Mouse (Mus musculus) urinary bladder, postnatal 10 days (tissue): ENCODE results near the gene Zc3h7b.
"Not testable (repeated sequence)": the region's sequence is repeated elsewhere in the genome, so short reads cannot be mapped to it uniquely, and the experiment has no call there.

Experiments
- DNase-seq: peaks from one replicate; pipeline ENCODE4 v3.0.0; 2022; ENCODE audit warnings: low spot score

Gene Zc3h7b

GRCm38 (mm10) chr15:81739924-81740323 is 4.9 kb upstream of the Zc3h7b start:
- DNase-seq = no peak

GRCm38 (mm10) chr15:81742368-81742767 is 2.5 kb upstream of the Zc3h7b start:
- DNase-seq = not testable (repeated sequence)

- DNase-seq = no peak
Observed at GRCm38 (mm10) chr15:81745601-81746114, 801 bp downstream of the Zc3h7b start.

- DNase-seq = no peak
Observed at GRCm38 (mm10) chr15:81749742-81750141, 4.9 kb downstream of the Zc3h7b start.

GRCm38 (mm10) chr15:81753669-81754068 is 8.8 kb downstream of the Zc3h7b start:
- no peak for DNase-seq

- no peak for DNase-seq
Observed at GRCm38 (mm10) chr15:81758701-81759100, 13.8 kb downstream of the Zc3h7b start.

- no peak for DNase-seq
Observed at GRCm38 (mm10) chr15:81759542-81759941, 14.7 kb downstream of the Zc3h7b start.

GRCm38 (mm10) chr15:81760361-81761079 is 15.7 kb downstream of the Zc3h7b start:
- no peak for DNase-seq

GRCm38 (mm10) chr15:81761381-81761780 is 16.5 kb downstream of the Zc3h7b start:
- DNase-seq = no peak

- DNase-seq = no peak
Observed at GRCm38 (mm10) chr15:81761959-81762358, 17.1 kb downstream of the Zc3h7b start.

- no peak for DNase-seq
Observed at GRCm38 (mm10) chr15:81764573-81764972, 19.7 kb downstream of the Zc3h7b start.

- DNase-seq = no peak
Observed at GRCm38 (mm10) chr15:81765651-81766050, 20.8 kb downstream of the Zc3h7b start.

- DNase-seq = no peak
Observed at GRCm38 (mm10) chr15:81766439-81766838, 21.6 kb downstream of the Zc3h7b start.

- no peak for DNase-seq
Observed at GRCm38 (mm10) chr15:81769037-81769436, 24.2 kb downstream of the Zc3h7b start.

- DNase-seq = no peak
Observed at GRCm38 (mm10) chr15:81772431-81773120, 27.7 kb downstream of the Zc3h7b start.

GRCm38 (mm10) chr15:81774505-81775171 is 29.8 kb downstream of the Zc3h7b start:
- no peak for DNase-seq

- no peak for DNase-seq
Observed at GRCm38 (mm10) chr15:81776631-81777422, 32.0 kb downstream of the Zc3h7b start.

GRCm38 (mm10) chr15:81781816-81782215 is 37.0 kb downstream of the Zc3h7b start:
- no peak for DNase-seq

- no peak for DNase-seq
Observed at GRCm38 (mm10) chr15:81784762-81785161, 39.9 kb downstream of the Zc3h7b start.

- no peak for DNase-seq
Observed at GRCm38 (mm10) chr15:81785701-81786100, 40.8 kb downstream of the Zc3h7b start.

- no peak for DNase-seq
Observed at GRCm38 (mm10) chr15:81787525-81787924, 42.7 kb downstream of the Zc3h7b start.

- no peak for DNase-seq
Observed at GRCm38 (mm10) chr15:81792444-81792843, 47.6 kb downstream of the Zc3h7b start.
